Mouse (Mus musculus): ENCODE results near the gene Acot8.

The Acot8 gene

DNA sequence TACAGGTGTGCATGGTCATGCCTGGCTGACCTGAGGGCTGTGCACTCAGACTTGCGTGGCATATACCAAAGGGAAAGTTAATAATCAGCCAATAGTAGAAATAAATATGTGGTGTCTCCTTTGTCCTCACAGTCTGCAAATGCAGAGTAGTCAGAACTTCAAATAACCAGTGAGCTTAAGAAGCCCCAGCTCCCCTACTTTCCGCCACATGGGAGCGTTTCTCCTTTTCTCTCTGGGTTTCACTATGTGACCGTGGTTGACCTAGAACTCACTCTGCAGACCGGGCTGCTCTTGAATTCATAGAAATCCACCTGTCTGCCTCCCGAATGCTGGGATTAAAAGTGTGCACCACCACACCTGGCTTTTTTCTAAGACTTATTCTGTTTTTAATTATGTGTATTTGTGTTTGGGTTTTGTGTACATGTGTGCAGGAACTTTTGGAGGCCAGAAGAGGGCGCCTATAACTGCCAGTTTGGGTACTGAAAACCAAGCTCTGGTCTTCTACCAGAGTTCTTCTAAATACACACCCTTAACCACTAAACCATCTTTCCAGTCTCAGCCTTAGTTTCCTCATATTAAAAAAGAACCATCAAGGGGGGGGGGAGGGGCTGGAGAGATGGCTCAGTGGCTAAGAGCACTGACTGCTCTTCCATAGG is 20.6 kb downstream of the Acot8 start:
- DNase-seq (ENCODE audit: low read depth, low spot score): no peak

DNA sequence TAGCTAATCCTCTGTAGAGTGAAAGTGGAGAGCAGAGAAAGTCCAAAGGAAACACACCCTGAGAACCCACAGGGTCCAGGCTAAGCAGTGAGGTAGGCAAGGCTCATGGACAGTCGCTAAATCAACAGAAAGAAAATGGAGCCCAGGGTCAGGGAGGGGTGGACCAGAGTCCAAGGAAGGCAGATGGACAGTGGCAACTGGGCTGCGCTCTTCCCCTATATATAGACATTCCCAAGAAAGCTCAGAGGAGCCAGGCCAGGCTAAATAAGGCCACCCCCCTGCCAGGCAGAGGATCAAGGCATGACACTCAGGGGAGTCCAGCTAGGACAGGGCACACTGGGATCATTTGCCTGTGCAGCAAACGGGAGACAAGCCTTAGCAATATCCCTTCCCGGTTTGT is 22.8 kb downstream of the Acot8 start:
- no peak for DNase-seq (ENCODE audit: low read depth, low spot score)

DNA sequence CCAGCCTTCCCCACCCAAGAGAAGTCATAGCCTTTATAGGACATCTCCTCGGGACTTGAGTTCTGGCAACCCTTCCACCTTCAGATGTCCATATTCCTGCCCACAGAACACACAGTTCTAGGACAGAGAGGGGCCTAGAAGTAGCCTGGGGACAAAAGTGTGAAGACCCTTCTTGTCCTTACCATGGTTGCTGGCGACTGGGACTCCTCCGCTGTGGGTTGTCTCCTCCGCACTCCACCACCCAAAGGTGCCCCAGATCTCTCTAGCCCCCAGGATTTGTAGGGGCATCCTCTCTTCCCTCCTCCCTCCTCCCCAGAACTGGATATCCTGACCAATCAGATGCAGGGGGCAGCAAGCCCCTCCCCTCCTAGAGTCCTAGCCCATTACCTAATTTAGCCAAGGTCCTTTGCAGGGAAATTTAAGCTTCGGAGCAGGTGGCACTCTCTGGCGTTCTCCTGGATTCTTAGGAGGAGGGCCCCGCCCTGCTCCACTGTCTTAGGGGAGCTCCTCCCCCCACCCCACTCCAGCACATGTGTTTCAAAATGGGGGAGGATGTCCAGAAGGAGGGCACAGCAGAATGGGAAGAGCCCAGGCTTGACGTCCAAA is 25.1 kb downstream of the Acot8 start, which contains the start of gene Tnnc2:
Gene Tnnc2 (minus strand): TSS at position 487 of the 606 bp plus-strand sequence.
- DNase-seq (ENCODE audit: low read depth, low spot score): no peak

DNA sequence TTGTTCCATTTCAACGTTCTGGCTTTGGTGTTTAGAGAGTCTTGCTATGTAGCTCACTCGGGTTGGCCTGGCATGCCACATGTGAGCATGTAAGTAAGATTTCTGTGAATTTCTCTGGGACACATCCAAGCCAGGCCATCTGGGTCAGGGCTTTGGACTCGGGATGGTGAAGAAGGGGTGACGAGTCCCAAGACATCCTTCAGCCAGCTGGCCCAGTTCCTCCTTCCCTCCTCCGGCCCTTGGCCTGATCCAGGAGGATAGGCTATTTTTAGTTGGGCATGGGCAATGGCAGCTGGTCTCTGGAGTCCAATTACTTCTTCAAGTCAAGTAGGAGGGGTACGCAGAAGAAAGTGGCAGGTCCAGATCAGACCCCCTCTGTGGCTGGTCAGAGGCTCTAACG is 25.9 kb downstream of the Acot8 start:
- no peak for DNase-seq (ENCODE audit: low read depth, low spot score)

DNA sequence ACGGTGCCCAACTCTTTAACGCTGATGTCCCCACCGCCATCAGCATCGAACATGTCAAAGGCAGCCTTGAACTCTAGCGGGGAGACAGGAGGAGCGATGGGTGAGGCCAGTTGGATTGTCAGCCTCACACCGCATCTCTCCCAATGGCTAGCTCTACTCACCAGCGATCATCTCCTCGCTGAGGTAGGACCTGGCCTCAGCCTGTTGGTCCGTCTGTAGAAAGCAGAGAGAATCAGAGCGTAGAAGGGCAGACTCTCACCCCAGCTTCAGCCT is 26.7 kb downstream of the Acot8 start:
- no peak for DNase-seq (ENCODE audit: low read depth, low spot score)

DNA sequence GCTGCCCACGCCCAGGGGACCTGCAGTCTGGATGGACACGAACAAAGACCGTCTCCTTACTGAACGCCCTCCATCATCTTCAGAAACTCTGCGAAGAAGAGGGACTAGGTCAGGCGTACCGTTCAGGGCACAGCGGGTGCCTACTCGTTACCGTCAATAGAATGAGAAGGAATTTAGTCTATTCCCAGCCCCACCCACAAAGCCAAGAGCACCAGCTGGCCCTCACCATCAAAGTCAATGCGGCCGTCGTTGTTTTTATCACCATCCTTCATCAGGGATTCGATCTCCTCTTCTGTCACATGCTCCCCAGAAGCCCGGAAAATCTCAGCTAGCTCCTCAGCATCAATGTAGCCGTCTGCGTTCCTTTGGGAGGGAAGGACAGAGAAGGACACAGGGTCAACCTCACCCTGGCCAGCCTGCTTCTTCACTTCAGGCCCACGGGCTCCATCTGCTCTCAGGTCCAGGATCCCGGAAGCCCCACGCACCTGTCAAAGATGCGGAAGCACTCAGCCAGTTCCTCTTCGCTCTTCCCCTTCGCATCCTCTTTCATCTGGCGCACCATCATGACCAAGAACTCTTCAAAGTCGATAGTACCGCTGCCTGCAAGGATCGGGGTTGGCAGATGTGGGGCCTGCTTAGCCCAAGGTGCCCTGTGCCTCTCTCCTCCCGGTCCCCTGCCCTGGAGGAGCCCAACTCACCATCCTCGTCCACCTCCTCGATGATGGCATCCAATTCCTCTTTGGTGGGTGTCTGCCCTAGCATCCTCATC is 27.3 kb downstream of the Acot8 start:
- DNase-seq (ENCODE audit: low read depth, low spot score): no peak

DNA sequence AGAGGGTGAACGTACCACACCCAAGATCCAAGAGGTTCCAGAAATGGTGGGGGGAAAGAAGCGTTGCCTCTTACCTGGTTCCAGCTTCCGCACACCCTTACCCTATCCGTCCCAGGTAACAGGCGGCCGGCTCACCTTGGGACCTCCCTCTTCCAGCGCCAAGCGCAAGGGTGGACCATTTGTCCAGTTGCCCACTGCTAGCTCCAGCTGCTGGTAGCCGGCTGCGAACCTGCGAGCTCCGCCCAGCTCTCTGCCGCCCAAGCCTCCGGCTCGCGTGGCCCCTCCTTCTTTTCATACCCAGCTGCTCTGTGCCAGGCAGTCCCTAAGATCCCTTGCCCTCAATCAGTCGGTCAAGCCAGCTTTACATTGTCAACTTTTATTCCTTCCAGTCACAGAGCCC is 27.9 kb downstream of the Acot8 start:
- DNase-seq (ENCODE audit: low read depth, low spot score): no peak

DNA sequence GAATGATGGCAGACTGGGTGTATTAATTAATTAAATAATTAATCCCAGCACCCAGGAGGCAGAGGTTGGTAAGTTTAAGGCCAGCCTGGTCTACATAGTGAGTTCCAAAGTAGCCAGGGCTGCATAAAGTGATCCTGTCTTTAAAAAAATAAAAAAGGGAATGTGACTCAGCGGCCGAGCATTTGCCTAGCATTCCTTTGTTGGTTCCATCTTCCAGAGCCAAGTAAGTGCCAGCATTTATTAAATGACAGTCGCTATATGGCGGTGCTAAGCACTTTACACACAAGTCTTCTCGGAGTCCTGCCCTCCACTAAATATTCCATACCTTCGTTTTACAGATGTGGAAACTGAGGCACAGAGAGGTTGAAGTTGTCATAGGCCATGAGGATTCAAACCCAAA is 28.6 kb downstream of the Acot8 start:
- DNase-seq (ENCODE audit: low read depth, low spot score): no peak

DNA sequence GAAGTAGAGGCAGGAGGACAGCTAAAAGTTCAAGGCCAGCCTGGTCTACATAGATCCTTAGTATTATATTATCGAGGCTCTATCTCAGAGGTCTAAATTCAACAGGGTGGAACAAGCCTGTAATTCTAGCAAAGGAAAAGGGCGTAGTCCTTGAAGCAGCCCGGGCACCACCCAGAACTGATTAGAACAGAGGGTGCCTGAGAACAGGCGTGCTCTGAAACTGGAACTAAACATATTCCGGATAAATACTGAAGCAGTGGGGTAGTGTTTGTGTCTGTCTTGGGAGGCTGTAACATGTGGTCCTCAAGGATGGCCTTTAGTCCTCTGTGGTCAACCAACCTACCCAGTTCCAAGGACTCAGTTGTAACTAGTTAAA is 30.7 kb downstream of the Acot8 start:
- DNase-seq (ENCODE audit: low read depth, low spot score): no peak

DNA sequence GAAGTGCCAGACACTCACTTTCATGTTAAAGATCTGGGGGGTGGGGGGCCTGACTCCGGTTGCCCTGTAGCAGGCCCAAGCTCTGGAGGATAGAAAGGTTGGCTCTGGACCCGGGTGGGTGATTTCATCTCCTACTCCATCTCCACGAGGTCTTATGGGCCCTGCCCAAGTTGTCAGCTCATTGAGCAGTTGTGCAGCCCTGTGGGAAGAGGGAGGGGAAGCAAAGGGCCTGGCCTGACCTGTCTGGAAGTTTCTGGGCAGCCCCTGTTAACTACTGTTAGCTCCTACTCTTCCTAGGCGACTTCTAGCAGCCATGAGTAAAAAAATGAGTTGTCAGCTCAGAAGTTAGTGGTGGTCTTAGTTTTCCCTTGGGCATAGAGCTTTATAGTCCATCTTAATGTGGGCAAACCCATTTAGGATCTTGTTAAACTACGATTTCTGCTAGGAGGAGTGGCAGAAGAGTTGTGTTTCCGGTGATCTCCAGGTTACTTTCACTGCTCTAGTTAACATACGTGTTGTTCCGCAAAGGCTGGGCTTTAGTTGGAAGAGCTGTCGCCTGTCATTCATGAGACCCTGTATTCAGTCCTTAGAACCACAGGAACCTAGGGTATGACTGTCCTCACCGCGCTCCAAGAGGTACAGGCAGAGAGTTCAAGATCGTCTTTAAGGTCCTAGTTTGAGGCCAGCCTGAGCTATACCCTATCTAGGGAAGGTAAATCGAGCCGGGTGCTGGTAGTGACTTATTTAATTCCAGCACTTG is 31.3 kb downstream of the Acot8 start:
- DNase-seq (ENCODE audit: low read depth, low spot score): no peak

DNA sequence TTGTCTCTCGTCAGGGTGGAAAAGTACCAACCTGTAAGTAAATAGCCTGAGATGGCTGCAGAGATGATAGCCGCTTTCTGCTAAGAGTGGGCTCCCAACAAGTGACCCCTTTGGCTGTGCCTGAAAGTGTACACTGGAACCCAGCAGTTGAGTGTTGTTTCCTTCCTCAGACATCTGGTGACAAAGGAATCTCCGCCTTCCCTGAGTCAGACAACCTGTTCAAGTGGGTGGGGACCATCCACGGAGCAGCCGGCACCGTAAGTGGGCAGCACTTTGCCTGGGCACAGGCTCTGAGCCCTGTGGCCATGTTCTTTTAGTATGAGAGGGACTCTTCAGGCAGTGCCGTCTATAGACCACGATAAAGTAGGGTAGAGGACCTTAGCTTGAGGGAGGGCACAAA is 33.6 kb downstream of the Acot8 start:
- no peak for DNase-seq (ENCODE audit: low read depth, low spot score)

DNA sequence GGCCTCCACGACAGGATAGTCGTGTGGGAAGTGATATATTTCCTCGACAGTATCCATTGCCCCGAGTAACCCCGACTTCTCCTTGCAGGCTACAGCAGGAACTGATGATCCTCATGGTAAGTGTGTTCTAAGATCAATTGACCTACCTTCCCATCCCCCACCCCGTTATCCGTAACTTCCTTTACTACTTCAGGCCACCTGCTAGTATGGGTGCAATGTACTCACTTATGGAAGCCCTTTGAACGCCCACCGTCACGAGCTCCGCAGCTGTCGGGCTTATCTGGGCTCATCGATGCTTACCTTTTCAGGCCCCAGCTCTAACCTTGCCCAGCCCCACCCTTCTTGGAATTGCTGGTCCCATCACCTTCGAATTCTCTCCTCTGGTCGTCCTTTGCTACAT is 34.4 kb downstream of the Acot8 start:
- peak; percentile 51 for DNase-seq (ENCODE audit: low read depth, low spot score)

DNA sequence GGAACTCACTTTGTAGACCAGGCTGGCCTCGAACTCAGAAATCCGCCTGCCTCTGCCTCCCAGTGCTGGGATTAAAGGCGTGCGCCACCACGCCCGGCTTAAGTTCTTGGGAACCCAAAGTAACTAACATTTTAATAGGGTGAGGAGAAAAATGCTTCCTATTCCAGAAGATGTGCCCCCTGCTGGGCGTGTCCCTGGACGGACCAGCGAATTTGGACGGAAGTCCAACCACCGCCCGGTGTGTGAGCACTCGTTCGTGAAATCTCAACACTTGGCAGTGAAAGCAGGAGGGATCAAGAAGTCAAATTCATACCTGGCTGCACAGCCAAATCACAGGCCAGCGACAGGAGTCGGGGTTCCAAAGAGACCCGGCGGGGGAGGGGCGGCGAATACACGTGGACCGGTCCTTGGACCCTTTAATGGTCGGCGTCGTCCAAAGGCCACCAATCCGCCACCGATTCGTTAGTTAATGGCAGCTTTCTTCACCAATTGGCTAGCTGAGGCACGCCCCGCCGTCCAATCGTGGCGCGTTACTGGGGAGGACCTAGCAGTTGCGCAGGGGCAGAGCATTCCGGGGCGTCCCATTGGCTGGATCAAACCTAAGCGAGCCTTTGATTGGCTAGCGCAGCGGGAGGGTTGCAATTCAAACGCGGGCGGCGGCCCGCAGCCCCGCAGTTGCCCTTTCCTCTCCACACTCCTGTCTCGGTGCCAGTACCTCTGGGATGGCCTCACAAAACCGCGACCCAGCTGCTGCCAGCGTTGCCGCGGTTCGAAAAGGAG is 35.2 kb downstream of the Acot8 start, which contains the start of gene Ube2c:
Gene Ube2c (plus strand): TSS at position 641 of the 780 bp plus-strand sequence.
- DNase-seq (ENCODE audit: low read depth, low spot score): peak; percentile 98

DNA sequence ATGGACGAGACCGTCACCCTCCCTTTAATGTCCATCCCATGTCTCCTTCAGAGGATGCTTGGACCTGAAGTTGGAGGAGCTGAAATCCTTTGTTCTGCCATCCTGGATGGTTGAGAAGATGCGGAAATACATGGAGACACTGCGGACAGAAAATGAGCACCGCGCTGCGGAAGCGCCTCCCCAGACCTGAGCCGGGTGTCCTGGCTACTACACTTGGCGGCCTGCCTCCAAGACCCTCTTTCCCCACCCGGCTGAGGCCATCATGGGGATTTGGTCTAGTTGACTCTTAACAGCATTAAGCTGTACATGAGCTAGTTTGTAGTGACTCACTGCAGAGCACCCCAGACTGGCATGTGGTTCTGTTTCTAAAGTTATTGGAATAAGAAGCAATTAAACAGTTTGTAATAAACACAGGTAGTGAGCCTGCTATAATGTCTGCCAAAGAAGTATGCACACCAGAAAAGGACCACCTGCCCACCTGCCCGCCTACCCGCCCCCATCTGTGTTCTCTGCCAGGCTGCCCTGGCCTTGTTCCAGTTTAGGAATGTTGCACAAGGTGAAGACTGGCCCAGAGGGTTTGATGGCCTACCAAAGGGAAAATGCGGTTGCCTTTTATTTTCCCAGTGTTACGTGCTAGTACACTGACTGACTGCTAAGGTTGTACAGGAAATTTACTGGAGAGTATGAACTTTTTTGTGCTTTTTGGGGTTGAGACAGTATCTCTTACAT is 36.7 kb downstream of the Acot8 start:
- no peak for DNase-seq (ENCODE audit: low read depth, low spot score)

DNA sequence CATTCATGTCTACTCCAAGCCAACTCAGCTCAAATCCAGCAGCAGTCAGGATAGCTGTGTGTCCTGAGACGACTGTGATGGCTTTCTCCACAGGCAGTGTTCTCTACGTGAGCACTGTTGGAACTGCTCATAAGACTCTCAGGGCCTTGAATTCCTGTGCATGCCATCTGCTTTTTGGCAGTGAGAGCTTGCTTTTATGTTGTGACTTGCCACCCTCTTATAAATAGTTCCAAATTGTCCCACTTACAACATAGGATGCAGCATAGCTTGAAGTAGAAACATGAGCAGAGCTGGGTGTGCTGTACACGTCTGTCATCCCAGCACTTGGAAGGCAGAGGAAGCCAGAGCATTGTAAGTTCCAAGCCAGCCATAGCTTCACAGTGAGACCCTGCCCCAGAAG is 38.8 kb downstream of the Acot8 start:
- DNase-seq (ENCODE audit: low read depth, low spot score): no peak

DNA sequence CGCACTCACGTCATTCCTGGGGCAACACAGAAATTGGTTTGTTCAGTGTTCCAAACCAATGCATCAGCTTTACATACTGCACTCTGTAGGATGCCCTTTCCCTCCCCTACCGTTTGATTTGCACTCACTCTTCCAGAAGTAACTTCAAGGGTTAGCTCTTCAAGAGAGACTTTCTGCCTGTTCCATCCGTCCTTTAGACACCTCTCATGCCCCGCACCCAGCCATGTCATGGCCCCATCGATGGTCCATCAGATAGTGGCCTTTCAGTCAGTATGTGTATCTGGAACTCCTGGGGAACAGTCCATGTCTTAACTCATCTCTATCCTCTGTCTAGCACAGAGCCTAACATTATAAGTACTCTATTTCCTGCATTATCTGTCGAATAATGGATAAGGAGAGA is 42.1 kb downstream of the Acot8 start:
- DNase-seq (ENCODE audit: low read depth, low spot score): no peak

DNA sequence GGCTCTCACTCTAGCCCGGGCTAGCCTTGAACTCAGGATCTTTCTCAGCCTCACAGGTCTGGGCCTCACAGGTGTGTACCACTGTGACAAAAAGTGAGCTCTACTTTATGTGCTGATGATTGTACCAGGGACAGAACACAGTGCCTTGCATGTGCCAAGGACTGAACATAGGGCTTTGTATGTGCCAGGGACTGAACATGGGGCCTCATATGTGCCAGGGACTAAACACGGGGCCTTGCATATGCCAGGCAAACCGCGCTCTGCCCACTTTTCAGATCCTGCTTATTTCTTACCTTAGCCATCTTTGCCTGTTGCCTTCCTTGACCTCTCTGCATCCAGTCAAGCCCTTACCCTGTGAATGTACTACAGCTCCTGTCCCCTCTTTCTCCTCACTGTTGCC is 42.7 kb downstream of the Acot8 start:
- DNase-seq (ENCODE audit: low read depth, low spot score): no peak

DNA sequence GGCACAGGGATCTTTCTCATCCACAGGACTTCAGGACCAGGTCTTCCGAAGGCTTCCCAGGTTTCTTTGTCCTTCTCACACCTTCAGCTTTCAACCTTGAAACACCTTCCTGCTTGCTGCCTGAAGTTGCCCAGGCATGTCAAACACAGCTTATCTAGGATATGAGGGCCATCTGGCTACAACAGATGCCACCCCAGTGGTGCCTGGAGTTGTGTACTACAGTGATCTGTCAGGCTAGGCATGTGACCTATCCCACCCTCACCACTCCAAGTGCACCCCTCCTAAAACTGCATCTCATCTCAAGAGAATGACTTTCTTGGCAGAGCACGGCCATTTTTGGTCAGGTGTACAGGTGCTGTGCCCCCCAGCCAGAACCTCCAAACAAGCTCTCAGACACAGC is 43.2 kb downstream of the Acot8 start:
- peak; percentile 70 for DNase-seq (ENCODE audit: low read depth, low spot score)

DNA sequence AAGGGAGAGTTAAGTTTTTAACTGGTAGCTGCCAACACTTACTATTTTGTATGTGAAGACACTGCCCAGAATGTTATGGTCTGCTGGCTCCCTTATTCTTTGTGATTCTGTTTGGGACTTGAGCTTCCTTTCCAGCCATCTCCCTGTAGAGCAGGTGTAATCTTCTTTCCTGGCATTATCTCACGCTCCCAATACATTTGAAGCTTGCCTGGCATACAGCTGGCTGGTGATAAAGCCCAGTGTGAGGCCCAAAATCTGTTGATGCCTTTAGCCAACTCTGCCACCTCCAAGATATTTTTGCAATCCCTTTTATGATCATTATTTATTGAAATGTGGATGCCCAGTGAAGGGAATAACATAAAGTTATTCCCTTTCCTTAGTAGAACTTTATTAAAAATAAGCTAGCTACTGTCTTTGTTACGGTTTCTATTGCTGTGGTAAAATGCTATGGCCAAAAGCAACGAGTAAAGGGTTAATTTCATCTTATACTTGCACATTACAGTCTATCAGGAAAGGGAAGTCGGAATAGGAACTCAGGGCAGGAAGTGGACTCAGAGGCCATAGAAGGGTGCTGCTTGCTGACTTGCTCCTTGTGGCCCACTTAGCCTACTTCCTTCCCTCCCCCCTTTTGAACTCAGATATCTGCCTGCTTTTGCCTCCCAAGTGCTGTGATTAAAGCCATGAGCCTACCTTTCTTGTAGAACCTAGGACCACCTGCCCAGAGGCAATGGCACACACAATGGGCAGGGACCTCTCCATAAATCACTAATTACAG is 44.4 kb downstream of the Acot8 start:
- peak; percentile 78 for DNase-seq (ENCODE audit: low read depth, low spot score)

DNA sequence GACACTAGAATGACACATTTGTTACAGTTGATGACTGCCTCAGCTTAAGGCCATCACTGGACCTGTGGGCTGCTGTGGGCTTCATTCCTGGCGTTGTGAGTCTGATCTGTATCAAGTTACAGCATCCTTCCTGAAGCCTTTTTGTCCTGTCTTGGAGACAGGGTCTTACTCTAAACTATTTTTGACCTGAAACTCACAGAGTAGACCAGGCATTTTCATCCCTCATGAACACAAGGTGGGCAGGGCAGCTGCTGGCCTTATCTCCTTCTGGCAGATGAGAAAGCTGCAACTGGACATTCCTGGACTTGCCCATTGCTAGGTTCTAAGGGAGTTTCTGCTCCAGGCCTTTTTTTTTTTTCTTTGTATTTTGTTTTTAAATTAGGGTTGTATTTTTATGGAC is 46.0 kb downstream of the Acot8 start:
- DNase-seq (ENCODE audit: low read depth, low spot score): peak; percentile 67

Measured in c-Kit-negative CD71-positive TER-119-positive erythroid progenitor cells, embryonic 14.5 days (primary cell).